Mouse (Mus musculus): ENCODE results near the gene Enox1.

GRCm38 (mm10) chr14:77578355-77578754 lies 421.8 kb downstream of the Enox1 start:
- TF ChIP-seq BHLHE40 (IDR thresholded peaks at IDR 0.05; ENCODE audit: low read depth, low read length) (no peak), CTCF (conservative IDR thresholded peaks at IDR 0.05 in 1 of 2, IDR thresholded peaks at IDR 0.05 in 1 of 2; ENCODE audit: low read depth in 2 of 2, low read length in 2 of 2) (no peak), MAZ (IDR thresholded peaks at IDR 0.05; ENCODE audit: low read depth, low read length) (no peak), EP300 (IDR thresholded peaks at IDR 0.05; ENCODE audit: low read length) (no peak), ZMIZ1 (IDR thresholded peaks at IDR 0.05; ENCODE audit: low read depth, low read length) (no peak), GABPA (IDR thresholded peaks at IDR 0.05; ENCODE audit: insufficient replicate concordance, low read depth, low read length) (no peak)
